Mouse (Mus musculus) forelimb bud, embryonic 11.5 days (tissue): ENCODE results near the gene Gm16223.
A peak's percentile ranks its signal among the peaks of the same experiment; 100 is the strongest.

Experiments
- DNase-seq: peaks from one replicate; pipeline ENCODE4 v3.0.0-alpha.2; 2012; ENCODE audit warnings: low read depth, low spot score

Gm16223 gene

GRCm38 (mm10) chr5:42067476-42068187 is at the start of gene Gm16223:
Gene Gm16223, plus strand, starts transcription at chr5:42067960.
- DNase-seq: no peak

DNA sequence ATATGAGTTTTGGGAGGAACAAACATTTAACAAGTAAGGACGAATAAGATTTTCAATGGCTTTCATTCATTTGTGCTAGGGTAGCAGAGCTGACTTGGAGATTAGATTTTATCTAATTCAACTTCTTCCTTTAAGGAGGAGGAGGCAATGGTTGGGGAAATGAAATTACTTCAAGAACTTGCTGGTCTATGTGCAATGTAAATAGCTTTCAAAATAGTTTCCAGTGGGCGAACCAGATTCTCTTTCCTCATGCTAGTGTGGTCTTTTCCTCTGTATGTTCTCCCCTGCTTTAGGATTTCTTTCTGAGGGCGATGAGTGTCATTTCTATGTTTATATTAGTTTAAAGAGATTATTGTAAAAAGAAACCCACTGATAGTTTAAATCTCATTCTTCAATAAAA is 45.7 kb upstream of the Gm16223 start:
- DNase-seq: no peak

- no peak for DNase-seq
Measured at GRCm38 (mm10) chr5:42023521-42023920, 44.2 kb upstream of the Gm16223 start.

GRCm38 (mm10) chr5:42036388-42037082 is 31.2 kb upstream of the Gm16223 start:
- no peak for DNase-seq

- no peak for DNase-seq
Measured at GRCm38 (mm10) chr5:42054636-42055035, 13.1 kb upstream of the Gm16223 start.

DNA sequence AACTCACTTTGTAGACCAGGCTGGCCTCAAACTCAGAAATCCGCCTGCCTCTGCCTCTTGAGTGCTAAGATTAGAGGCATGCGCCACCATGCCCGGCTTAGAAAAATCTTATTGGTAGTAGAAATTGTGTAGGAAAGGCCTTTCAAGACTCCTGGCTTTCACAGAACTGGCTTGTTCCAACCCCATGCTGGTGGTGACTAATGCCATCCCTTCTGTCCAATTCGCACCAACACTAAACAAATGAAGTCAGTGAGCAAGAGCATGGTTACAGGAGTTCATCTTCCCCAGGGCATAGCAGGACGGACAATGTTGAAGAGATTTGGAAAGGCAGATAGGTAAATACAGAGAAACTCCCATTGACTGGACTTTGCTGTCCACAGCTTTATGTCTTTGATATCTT is 12.6 kb upstream of the Gm16223 start:
- no peak for DNase-seq

DNA sequence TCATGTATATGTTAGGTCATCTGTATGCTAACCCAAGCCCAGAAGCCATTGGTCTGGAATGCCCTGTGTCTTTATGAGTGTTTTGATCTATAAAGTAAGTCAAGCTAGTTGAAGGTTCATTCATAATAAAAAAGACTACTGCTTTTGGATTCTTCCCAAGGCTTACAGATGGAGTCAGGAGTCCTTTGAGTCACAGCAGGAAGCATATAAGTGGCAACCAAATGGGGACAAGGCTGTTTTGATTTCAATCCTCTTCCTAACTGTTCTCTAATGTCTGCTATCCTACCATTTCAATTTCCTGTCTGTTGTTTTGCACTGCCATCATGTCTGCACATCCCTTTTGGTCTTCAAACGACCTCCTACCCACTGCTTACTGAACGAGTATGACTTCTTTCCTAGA is 2.7 kb upstream of the Gm16223 start:
- no peak for DNase-seq

DNA sequence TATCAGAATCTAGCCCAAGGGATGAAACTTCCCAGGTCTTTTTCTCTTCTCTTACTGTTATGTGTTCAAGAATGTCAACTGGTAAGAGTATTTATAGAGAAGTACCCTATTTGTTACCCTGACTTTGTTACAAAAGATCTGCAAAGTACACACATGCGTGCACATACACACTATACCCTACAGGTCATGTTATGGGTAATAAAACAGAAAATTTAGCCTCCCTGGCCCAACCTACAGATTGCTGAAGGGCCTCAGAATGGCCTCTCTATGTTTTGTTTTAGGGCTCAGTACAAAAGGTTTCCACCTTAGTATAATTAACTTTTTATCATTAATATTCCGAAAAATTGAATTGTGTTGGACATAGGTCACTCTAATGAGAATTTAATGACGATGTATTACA is 685 bp upstream of the Gm16223 start:
- DNase-seq: no peak

DNA sequence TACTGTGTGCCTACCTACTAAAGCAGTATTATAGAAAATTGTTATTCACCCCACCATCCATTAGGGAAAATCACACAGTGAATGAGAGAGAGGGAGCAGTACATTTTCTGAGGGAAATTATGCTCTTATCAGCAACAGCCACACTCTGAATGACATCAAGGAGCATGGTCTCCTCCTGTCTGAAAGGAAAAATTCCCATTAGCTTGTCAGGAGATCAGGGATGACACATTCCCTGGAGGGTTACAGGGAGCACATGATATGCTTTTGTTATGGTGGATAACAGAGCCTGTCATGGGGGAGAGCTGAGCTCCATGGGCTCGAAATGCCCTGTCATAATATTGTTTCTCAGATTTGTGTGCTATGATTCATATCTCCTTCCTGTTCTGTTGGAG is 424 bp downstream of the Gm16223 start:
- DNase-seq: no peak

DNA sequence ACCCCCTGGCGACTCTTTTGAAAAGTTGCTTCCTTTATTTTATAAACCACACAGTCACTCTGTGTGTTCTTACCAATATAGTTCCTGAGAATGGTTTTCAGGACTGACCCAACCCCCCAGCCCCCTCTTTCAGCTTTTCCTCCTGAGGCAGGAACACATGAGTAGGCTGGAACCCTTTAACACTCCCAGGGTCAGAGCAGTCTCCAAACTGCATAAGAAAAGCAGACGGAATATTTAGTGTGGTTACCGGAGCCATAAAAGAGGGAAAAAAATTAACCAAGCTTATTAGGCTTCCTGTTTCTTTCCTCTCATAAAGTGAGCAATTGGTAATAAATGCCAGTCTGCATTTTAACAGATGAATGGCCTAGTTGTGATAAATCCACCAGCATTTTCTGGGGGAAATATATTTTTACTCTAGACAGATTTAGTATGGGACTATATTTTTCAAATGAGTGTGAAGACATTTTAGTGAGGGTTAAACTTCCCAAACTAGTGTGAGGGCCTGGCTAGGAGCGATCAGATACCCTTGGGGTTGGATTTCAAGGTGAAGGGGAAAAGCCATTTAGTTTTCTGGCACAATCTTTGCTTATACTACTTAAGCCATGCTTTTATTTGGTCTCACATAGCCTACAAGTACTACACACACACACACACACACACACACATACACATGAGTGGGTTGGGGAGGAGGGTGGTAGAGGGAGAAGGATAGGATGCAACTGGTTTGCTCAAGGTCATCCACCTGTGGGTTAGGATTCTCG is 49.0 kb downstream of the Gm16223 start:
- peak; percentile 26 for DNase-seq

DNA sequence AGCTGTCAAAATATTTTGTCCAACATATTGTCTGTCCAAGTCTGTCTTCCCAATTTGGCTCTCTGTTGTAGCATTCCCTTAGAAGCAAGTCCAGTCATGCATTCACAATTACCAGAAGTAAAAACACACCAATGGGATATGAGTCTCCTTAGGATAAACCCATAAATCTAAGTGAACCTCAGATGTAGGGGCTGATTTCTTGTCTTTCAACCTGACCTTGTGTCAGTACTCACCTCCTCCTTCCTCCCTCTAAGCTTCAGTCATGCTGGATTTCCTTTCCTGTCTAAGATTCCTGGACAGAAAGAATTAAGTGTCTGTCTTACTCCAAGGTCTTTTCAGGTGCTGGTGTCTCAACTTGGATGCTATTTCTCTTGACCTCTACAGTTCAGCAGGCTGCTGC is 57.8 kb downstream of the Gm16223 start:
- DNase-seq: no peak

DNA sequence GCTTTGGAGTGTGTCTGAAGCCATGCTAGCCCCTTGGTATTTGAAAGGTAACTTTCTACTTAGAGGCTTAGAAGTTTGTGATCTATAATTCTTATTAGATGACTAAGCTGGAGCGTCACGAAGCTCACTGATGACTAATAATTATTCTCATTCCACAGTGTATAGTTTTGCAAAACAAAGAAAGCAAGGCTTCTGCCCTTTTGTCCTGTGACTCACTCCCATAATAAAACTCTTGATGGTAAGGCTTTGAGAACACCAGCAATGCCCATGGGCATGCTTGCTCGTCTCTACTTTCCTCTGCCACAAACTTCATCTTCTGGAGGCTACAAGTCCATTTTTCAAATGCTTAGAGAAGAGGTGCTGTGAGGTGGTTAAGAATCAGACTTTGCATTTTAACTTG is 87.9 kb downstream of the Gm16223 start:
- DNase-seq: no peak

DNA sequence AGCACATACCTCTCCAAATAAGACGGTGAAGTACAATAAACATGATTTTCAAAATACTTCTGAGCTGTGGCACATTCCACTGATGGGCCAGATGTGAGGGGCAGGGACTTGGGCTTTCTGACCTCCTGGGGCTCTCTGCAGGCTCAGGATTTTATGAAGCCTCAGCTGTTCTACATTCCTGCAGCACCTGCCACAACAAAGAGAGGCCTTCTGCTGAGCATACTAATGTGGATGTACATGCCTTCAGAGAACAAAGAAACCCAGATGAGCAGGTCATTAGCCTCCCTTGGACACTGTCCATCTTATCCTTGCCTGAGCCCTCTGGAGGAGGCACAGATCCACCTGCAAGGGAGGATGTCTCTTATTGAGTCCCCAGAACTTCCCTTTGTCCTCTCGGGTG is 97.0 kb downstream of the Gm16223 start:
- no peak for DNase-seq

DNA sequence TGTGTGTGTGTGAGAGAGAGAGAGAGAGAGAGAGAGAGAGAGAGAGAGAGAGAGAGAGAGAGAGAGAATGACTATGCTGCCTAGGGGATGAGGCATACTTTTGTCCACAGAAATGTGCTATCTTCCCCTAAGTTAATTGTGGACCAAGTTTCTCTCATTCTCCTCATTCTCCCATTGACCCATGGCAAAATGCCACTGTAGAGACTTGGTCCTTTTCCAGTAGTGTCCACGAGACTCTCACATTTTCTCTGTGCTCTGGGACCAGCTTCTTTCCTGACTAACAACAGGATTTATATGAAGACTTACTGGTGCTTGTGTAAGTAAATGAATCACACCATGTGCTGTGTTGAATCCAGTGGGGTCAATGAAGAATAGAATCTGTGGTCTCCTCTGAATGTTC is 98.6 kb downstream of the Gm16223 start:
- DNase-seq: no peak

DNA sequence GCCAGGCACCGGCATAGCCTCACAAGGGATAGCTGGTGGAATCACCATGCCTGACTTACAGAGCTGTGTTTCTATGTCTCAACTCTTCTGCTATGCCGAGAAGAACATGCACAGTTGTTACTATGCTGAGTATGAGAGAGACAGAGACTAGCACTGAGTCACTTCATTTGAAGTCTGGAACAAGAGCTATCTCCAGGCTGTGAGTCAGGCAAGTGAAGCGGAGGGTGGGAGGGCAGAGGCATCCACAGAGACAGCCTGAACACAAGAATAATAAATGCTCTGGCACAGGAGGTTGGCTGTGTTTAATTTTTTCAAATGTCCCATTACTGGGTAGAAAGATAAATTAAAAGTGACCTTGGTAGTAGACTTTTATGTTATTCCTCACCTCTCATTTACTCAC is 100.3 kb downstream of the Gm16223 start:
- no peak for DNase-seq

DNA sequence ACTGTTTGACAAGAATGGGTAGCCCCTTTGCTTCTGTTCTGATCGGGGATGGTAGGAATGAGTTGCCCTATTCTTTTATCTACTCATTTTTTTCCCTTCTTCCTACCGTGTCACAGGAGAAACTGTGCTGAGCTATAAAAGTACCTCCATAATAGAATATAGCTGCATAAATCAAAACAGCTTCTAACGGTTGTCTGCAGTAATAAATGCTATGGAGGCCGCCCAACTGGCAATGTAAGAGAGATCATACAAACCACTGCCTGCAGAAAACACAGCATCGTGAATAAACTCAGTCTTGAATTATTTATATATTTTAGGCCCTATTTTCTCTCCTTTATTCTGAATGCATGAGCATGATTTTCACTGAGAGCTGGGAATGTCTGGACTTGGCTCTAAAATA is 101.0 kb downstream of the Gm16223 start:
- DNase-seq: no peak

- DNase-seq: no peak
Measured at GRCm38 (mm10) chr5:42174109-42174508, 106.3 kb downstream of the Gm16223 start.

- DNase-seq: no peak
Measured at GRCm38 (mm10) chr5:42175424-42175823, 107.7 kb downstream of the Gm16223 start.

DNA sequence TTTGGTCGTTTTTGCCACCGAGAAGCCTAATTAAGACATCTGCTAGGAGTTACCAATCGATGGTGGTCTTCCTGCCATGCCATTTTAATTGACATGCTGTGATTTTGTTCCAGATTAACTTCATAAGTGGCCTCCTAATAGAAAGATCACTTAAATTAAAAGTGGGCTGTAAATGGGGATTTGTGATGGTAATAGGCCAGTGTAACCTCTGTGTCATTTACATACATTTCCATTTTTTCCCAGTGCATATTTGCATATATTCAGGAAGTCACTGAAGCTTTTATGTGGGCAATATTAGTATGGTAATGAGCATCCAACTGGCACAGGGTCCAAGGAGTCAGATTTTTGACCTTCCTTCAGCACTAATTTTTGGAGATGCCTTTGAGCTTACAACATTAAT is 130.7 kb downstream of the Gm16223 start:
- no peak for DNase-seq

DNA sequence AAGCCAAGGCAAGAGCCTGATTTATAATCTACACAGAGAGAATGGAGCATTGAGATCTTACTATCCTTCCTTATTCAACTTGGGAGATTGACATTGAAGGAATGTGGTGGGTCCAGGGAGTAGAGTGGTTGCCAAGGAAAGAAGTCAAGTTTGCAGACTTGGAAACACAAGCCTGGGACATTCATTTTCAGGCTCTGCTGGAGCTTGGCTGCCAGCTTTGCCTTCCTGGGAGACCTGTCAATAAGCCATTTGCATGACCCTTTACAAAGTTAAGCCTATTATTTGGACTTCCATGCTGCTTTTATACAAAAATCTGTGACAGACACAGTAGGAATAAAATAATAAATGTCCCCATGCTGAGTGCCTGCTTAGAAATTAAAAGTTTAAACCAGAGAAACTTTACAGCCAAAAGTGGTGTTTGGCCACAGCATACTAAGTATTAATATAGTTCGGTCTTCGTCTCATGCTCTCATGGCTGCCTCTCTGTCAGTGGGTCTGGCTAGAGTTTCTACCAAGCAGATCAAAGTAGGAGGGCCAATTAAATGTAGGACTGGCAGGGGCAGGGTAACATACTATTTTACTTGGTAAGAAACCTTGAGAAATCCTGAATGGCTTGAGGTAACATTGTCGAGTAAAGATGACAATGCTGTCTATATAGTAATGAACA is 139.8 kb downstream of the Gm16223 start:
- no peak for DNase-seq

DNA sequence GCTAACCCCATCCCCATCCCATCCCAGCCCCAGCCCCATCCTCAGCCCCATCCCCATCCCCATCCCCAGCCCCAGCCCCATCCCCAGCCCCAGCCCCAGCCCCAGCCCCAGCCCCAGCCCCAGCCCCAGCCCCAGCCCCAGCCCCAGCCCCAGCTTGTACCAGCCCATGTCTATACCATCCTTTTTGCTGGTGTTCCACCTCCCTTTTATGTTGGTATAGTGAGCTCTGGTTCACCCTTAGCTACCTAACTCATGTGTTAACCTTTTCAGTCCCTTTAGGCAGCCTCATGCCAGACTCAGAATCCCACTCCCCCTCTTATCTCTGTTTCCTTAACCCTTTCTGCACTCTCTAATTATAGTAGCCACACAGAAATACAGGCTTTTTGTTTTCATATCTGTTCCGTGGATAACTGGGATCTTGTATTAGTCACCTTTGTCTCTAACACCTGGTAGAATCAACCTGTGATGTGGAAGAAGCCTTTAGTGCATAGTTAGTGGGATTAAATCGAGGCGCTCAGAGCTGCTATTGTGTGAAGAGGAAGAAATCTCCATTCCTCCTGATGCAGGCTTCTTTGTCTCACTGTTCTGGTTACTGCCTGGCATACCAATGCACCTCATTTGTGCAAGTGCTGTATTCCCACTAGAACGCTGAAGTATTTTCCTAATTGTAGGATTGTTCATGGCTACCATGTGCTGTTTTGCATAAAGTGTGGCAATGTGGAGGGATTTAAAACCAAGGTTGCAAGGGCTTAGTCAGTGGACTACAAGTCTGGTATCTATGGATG is 144.0 kb downstream of the Gm16223 start:
- DNase-seq: no peak
